Mouse (Mus musculus) heart, embryonic 14.5 days (tissue): Measurements from ENCODE around the gene Dlgap1. TPM values are rescaled to one million over a fixed set of nuclear protein-coding genes. Genes with fewer than 3 reads are reported as not detected.

Source experiments
- ATAC-seq: fragments of 200-750 bp; cut with Nextera tagmentation; 2 replicates; pipeline ENCODE4 v1.8.0; 2017; ENCODE audit warnings: low read depth, moderate TSS enrichment; ENCODE audit not compliant: insufficient number of reproducible peaks, insufficient read depth, low FRiP score
- H3K27ac ChIP-seq, 2 experiments: fragments of 200-500 bp in 1 of 2; fragments of 300-500 bp in 1 of 2; sonication (generic) in 1 of 2; replicated peaks in 1 of 2; 2 replicates each; pipeline ENCODE4 v1.5.1; 2012 to 2014; ENCODE audit warnings: low read depth in 2 of 2, low read length in 2 of 2, control low read depth in 1 of 2, mild to moderate bottlenecking in 1 of 2, mixed read lengths in 1 of 2; ENCODE audit not compliant: control insufficient read depth in 1 of 2, insufficient read depth in 1 of 2
- H3K27me3 ChIP-seq: fragments of 300-500 bp; sonication (generic); 2 replicates; pipeline ENCODE4 v1.6.1; 2014; ENCODE audit warnings: mild to moderate bottlenecking, low read length, control low read depth; ENCODE audit not compliant: control insufficient read depth, insufficient read depth
- H3K36me3 ChIP-seq: fragments of 300-500 bp; sonication (generic); 2 replicates; pipeline ENCODE4 v1.6.1; 2014; ENCODE audit warnings: mild to moderate bottlenecking, control low read depth, low read length, mixed read lengths; ENCODE audit not compliant: control insufficient read depth, insufficient read depth
- H3K4me1 ChIP-seq, 2 experiments: fragments of 200-500 bp in 1 of 2; fragments of 300-500 bp in 1 of 2; sonication (generic) in 1 of 2; 2 replicates each; pipeline ENCODE4 v1.6.1; 2012 to 2014; ENCODE audit warnings: low read length in 2 of 2, control low read depth in 1 of 2, mixed read lengths in 1 of 2; ENCODE audit not compliant: control insufficient read depth in 2 of 2, insufficient read depth in 2 of 2
- H3K4me2 ChIP-seq: fragments of 300-500 bp; sonication (generic); 2 replicates; pipeline ENCODE4 v1.6.1; 2014; ENCODE audit warnings: mild to moderate bottlenecking, low read length
- H3K4me3 ChIP-seq, 2 experiments: fragments of 200-500 bp in 1 of 2; fragments of 300-500 bp in 1 of 2; sonication (generic) in 1 of 2; 2 replicates each; pipeline ENCODE4 v1.5.1; 2012 to 2014; ENCODE audit warnings: low read length in 2 of 2, mild to moderate bottlenecking in 2 of 2, control low read depth in 1 of 2, low read depth in 1 of 2, moderate library complexity in 1 of 2; ENCODE audit not compliant: control insufficient read depth in 1 of 2, insufficient read depth in 1 of 2
- H3K9ac ChIP-seq: fragments of 300-500 bp; sonication (generic); 2 replicates; pipeline ENCODE4 v1.6.1; 2014; ENCODE audit warnings: mild to moderate bottlenecking, low read length
- H3K9me3 ChIP-seq: fragments of 300-500 bp; sonication (generic); 2 replicates; pipeline ENCODE4 v1.6.1; 2016; ENCODE audit warnings: low read length, control low read depth; ENCODE audit not compliant: control insufficient read depth
- WGBS: fragments of 180-500 bp; shearing (Covaris S2); extraction: QIAGEN DNeasy Blood & Tissue Kit; methylation state at CpG from one replicate; pipeline ENCODE4 v1.1.7; 2014; 5-methylcytosine and 5-hydroxymethylcytosine counted together
- polyA plus RNA-seq: library from polyadenylated mRNA; unstranded; fragments of >200 nt; fragmentation: Nextera tagmentation; extraction: Ambion mirVana; gene quantifications from 2 replicates; pipeline ENCODE4 v1.2.1, GENCODE M21; 2014

The Dlgap1 gene
- polyA plus RNA-seq, 1 experiment from 2014 or later, result 1.1 TPM

DNA sequence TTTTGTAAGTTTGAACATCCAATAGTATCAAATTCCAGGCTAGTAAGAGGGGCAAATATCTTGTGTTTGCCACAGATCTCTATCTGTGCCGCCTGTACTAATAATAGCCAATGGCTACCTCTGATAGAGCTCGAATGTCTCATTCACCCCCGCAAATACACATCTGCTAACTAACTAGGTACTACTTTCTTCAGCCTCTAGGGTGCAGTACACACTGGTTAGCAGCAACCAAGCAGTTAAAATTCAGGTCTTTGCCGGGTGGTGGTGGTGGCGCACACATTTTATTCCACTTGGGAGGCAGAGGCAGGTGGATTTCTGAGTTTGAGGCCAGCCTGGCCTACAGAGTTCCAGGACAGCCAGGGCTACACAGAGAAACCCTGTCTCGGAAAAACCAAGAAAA is 99.4 kb downstream of the Dlgap1 start:
- no peak overlapping the region for H3K4me3 ChIP-seq
- no peak for ATAC-seq
- no peak overlapping the region for H3K9ac ChIP-seq
- WGBS, result 74% methylated on average over 6 of the region's 6 CpGs
- no peaks in the 10 kb centered on the region for H3K4me1 ChIP-seq
- no peak overlapping the region for H3K27ac ChIP-seq
- H3K9me3 ChIP-seq, result no peaks in the 10 kb centered on the region
- no peaks in the 10 kb centered on the region for H3K27me3 ChIP-seq
- H3K4me2 ChIP-seq, result no peak overlapping the region
- H3K36me3 ChIP-seq, result no peaks in the 10 kb centered on the region

DNA sequence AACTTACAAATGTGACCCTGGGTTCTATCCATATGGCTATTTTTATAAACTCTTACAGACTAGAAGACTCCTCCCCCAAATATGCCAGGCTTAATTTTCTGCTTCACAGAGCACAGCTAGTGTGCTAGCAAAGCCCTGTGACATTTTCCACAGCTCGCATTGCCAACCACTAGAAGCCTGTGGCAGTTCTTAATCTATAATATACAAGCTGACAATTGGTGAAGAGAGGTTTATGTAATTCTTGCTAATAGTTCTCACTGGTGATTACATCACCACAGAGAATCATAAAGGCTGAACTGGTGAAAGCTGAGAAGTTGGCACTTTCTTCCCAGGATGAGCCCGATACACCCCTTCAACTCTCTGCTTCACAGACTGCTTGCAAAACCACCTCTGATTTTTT is 103.2 kb downstream of the Dlgap1 start:
- 86% methylated on average over 2 of the region's 2 CpGs for WGBS

DNA sequence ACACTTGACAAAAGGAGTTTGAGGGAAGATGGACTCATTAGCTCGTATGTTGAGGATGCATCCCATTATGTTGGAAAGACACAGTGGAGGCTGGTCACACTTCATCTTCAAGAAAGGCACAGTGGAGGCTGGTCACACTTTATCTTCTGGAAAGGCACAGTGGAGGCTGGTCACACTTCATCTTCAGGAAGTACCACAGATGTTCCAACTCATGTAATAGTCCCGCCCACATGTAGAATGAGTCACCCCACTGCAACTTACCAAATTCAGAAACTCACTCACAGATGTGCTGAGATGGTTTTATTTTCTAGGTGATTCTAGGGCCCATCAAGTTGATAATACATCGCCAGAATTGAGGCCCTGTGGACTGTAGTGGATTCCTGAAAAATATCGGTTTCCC is 119.3 kb downstream of the Dlgap1 start:
- Histone ChIP-seq H3K4me3 (no peak overlapping the region), H3K9me3 (no peaks in the 10 kb centered on the region), H3K27ac (no peak overlapping the region), H3K9ac (no peak overlapping the region), H3K27me3 (no peaks in the 10 kb centered on the region), H3K36me3 (no peaks in the 10 kb centered on the region), H3K4me1 (no peaks in the 10 kb centered on the region), H3K4me2 (no peak overlapping the region)
- no peak for ATAC-seq
- 79% methylated on average over 4 of the region's 4 CpGs for WGBS

More for the DNA sequence above, 103.2 kb downstream of the Dlgap1 start:
- no peaks in the 10 kb centered on the region for H3K4me1 ChIP-seq
- H3K9me3 ChIP-seq, result no peaks in the 10 kb centered on the region
- no peaks in the 10 kb centered on the region for H3K36me3 ChIP-seq
- no peak for ATAC-seq
- no peak overlapping the region for H3K4me2 ChIP-seq
- no peaks in the 10 kb centered on the region for H3K27me3 ChIP-seq
- H3K27ac ChIP-seq, result no peak overlapping the region
- no peak overlapping the region for H3K9ac ChIP-seq
- H3K4me3 ChIP-seq, result no peak overlapping the region

DNA sequence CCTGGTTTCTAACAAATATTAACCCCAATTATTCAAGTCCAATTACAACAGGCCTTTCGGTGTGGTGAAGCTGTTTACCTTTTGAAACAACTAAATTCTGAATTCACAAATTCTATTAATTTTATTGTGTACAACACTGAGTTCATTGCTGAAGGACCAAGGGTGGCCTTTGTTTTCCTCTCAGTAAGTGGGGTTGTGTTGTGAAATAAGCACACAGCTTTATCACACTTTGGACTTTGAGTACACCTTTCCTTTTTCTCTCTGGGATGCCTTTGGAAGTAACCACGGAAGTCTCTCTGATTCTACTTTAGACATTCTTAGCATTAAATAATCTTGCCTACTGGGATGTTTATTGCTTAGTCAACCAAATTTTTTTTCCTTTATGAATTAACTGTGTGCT is 121.9 kb downstream of the Dlgap1 start:
- Histone ChIP-seq H3K4me2 (no peak overlapping the region), H3K4me3 (no peak overlapping the region)

GRCm38 (mm10) chr17:70129151-70129550 is 160.3 kb downstream of the Dlgap1 start:
- Histone ChIP-seq H3K36me3 (no peaks in the 10 kb centered on the region), H3K4me1 (no peaks in the 10 kb centered on the region), H3K4me2 (no peak overlapping the region), H3K27ac (no peak overlapping the region), H3K27me3 (no peaks in the 10 kb centered on the region), H3K9ac (no peak overlapping the region), H3K9me3 (no peaks in the 10 kb centered on the region), H3K4me3 (no peak overlapping the region)
- no peak for ATAC-seq
- 72% methylated on average over 2 of the region's 2 CpGs for WGBS

More for the DNA sequence above, 121.9 kb downstream of the Dlgap1 start:
- WGBS, result 84% methylated on average over 2 of the region's 2 CpGs
- H3K4me1 ChIP-seq, result no peaks in the 10 kb centered on the region
- H3K27ac ChIP-seq, result no peak overlapping the region
- no peak overlapping the region for H3K9ac ChIP-seq
- no peaks in the 10 kb centered on the region for H3K9me3 ChIP-seq
- no peaks in the 10 kb centered on the region for H3K27me3 ChIP-seq
- H3K36me3 ChIP-seq, result no peaks in the 10 kb centered on the region
- ATAC-seq, result no peak

GRCm38 (mm10) chr17:70169831-70170230 is 201.0 kb downstream of the Dlgap1 start:
- Histone ChIP-seq H3K36me3 (no peaks in the 10 kb centered on the region), H3K4me1 (no peaks in the 10 kb centered on the region), H3K9ac (no peak overlapping the region), H3K4me2 (no peak overlapping the region), H3K9me3 (0 out of 2 replicates have a peak, but pooled peaks cover 3% of the 10 kb centered on the region), H3K27me3 (no peaks in the 10 kb centered on the region), H3K27ac (no peak overlapping the region), H3K4me3 (no peak overlapping the region)
- no peak for ATAC-seq
- 72% methylated on average over 2 of the region's 2 CpGs for WGBS

GRCm38 (mm10) chr17:70172500-70173036 is 203.7 kb downstream of the Dlgap1 start:
- H3K9ac ChIP-seq, result no peak overlapping the region
- no peaks in the 10 kb centered on the region for H3K36me3 ChIP-seq
- H3K4me3 ChIP-seq, result no peak overlapping the region
- WGBS, result 78% methylated on average over 9 of the region's 9 CpGs
- H3K27ac ChIP-seq, result no peak overlapping the region
- H3K4me1 ChIP-seq, result no peaks in the 10 kb centered on the region
- no peaks in the 10 kb centered on the region for H3K27me3 ChIP-seq
- ATAC-seq, result no peak
- H3K9me3 ChIP-seq, result 0 out of 2 replicates have a peak, but pooled peaks cover 5% of the 10 kb centered on the region
- H3K4me2 ChIP-seq, result no peak overlapping the region

- Histone ChIP-seq H3K27me3 (no peaks in the 10 kb centered on the region), H3K4me1 (no peaks in the 10 kb centered on the region), H3K9me3 (0 out of 2 replicates have a peak, but pooled peaks cover 5% of the 10 kb centered on the region), H3K36me3 (no peaks in the 10 kb centered on the region), H3K4me3 (no peak overlapping the region), H3K4me2 (no peak overlapping the region), H3K27ac (no peak overlapping the region), H3K9ac (no peak overlapping the region)
- ATAC-seq, result no peak
- WGBS, result 75% methylated on average over 6 of the region's 6 CpGs
Measured at GRCm38 (mm10) chr17:70173916-70174315, 205.0 kb downstream of the Dlgap1 start.
